Mouse (Mus musculus) lung, postnatal 4 days (tissue): ENCODE results near the gene Tll2.
A peak's percentile ranks its signal among the peaks of the same experiment; 100 is the strongest.

Source experiments
- DNase-seq, 2 experiments: peaks; one replicate each; pipeline ENCODE4 v3.0.0; 2021

Tll2 gene

GRCm38 (mm10) chr19:41086700-41087099 is 119.9 kb downstream of the Tll2 start:
- peak in 1 of 2 experiments; percentile 78 for DNase-seq

- no peak for DNase-seq
Measured at GRCm38 (mm10) chr19:41086289-41086688, 120.3 kb downstream of the Tll2 start.

- no peak for DNase-seq
Measured at GRCm38 (mm10) chr19:41083646-41084045, 123.0 kb downstream of the Tll2 start.

- DNase-seq = no peak
Measured at GRCm38 (mm10) chr19:41081589-41081988, 125.0 kb downstream of the Tll2 start.

- no peak for DNase-seq
Measured at GRCm38 (mm10) chr19:41076906-41077305, 129.7 kb downstream of the Tll2 start, which contains the start of gene Opalin. Gene Opalin, minus strand, starts transcription at chr19:41077113.

- DNase-seq = no peak
Measured at GRCm38 (mm10) chr19:41073746-41074455, 132.7 kb downstream of the Tll2 start.

GRCm38 (mm10) chr19:41071500-41071899 is 135.1 kb downstream of the Tll2 start:
- peak; percentile 82 to 88 for DNase-seq

- no peak for DNase-seq
Measured at GRCm38 (mm10) chr19:41054702-41055101, 151.9 kb downstream of the Tll2 start.

GRCm38 (mm10) chr19:41053530-41053929 is 153.1 kb downstream of the Tll2 start:
- peak; percentile 33 to 42 for DNase-seq

GRCm38 (mm10) chr19:41052247-41052646 is 154.4 kb downstream of the Tll2 start:
- DNase-seq = no peak

- DNase-seq = no peak
Measured at GRCm38 (mm10) chr19:41051714-41052113, 154.9 kb downstream of the Tll2 start.

- DNase-seq = no peak
Measured at GRCm38 (mm10) chr19:41048187-41048559, 158.5 kb downstream of the Tll2 start.

- DNase-seq = no peak
Measured at GRCm38 (mm10) chr19:41047437-41048186, 159.0 kb downstream of the Tll2 start.

- no peak for DNase-seq
Measured at GRCm38 (mm10) chr19:41045091-41045770, 161.4 kb downstream of the Tll2 start.

GRCm38 (mm10) chr19:41039110-41039509 is 167.5 kb downstream of the Tll2 start:
- DNase-seq = no peak

GRCm38 (mm10) chr19:41035809-41036551 is 170.7 kb downstream of the Tll2 start:
- DNase-seq = no peak
